Mouse (Mus musculus): ENCODE data around the gene Hk2.

GRCm38 (mm10) chr6:82804984-82805383 is 30.7 kb upstream of the Hk2 start:
- no peak for TF ChIP-seq CHD2 (IDR thresholded peaks at IDR 0.05; ENCODE audit: low read depth, low read length)
- TF ChIP-seq ZNF384 (IDR thresholded peaks at IDR 0.05; ENCODE audit: low read depth, low read length) = no peak

All from ES-E14 (cell line).